Mouse (Mus musculus): ENCODE data around the gene Il1rl1.

DNA sequence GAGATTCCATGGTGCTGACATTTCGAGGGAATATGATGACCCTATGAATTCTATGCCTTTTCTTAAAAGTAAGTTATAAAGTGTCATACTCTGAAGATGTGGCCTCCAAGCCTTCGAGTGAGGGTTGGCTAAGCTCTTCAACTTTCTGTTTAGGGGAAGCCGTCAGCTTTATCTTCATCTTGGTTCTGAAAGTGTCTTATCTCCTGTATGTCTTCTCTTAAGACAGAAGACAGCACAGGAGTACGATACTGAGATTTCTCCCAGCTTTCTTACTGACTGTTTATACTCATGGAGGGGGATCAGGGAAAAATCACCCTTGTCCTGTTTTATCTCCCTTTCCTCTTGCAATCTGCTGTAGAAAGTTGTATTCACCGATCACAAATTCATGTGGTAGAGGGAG lies 45.0 kb downstream of the Il1rl1 start:
- TF ChIP-seq CTCF (IDR thresholded peaks at IDR 0.05; ENCODE audit: control insufficient read depth, insufficient read depth, low read length): no peak
- TF ChIP-seq POLR2A (IDR thresholded peaks at IDR 0.05; ENCODE audit: borderline replicate concordance, control insufficient read depth, low read depth, low read length): no peak
